Mouse (Mus musculus): ENCODE measurements at regions not wholly inside any gene's neighbourhood (a gene's known extent, or its start where the extent isn't known, plus 50 kb on each side); places are given as distances from the start of the nearest gene placed in this dataset.

DNA sequence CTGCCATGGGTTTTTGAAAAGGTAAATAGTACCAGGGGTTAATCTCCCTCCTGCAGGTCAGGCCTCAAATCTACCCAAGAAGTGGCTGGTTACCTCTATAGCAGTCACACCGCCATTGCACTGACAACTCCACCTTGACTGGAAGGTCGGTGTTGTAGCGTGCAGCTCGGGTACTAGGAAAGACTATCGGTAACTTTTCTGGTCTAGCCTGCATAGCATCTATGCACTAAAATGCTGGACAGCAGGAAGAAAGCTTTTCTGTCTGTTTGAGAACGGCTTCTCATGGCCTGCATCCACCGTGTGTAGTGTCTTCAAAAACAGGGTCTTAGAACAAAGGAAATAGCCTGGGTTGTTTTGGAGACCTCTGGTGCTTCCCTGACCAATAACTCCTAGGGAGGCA is 88.8 kb downstream of the Bms1 start:
- DNase-seq: no peak

DNA sequence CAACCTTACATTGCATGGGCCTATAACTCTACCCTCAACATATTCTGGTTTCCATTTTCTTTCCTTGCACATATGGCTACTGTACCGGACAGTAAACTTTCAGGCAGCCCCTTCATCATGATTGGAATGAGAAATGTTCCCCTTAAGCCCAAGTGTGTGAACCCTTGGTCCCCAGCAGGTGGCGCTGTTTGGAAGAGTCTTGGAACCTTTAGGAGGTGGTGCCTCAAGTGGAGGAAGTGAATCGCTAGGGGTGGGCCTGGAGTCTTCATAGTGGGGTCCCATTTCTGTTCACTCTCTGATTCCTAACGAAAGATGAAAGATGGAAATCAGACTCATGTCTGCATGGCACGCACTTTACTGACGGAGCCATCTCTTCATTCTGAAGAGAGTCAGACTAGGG is 91.8 kb downstream of the Bms1 start:
- DNase-seq: no peak

DNA sequence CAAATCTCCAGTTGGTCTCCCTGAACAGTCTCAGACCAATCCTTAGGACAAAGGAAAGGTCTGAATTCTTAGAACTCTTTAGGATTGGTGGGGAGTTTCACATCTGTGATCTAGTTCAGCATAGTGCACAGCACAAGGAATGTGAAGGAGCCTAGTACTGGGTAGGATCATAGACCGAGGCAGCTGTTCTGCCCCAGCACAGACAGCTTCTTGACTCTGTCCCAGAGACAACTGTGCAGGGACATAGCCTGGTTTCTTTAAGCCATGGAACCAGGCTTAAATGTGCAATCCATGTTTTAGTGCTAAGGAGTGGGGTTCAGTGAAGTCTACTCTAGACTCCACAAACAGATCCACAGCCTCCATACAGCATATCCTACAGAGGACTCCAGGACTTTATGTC is 93.6 kb downstream of the Bms1 start:
- DNase-seq: no peak

DNA sequence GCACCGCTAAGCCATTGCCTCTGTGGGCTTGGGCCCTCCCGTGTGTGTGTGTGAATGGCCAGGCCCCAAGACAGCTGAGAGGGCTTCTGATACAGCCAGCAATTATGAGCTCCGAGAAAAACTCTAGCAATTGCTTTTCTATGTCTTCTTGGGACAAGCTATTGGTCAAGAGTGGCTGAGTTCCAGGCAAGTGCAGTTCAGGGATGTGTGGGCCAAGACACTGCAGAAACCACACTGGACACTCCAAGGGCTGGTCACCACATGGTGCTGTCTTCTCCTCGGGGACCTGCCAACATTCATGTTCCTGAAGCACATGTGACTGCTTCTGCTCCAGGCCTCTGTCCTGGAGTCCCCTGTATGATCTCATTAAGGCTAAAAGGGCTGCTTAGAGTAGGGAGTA is 94.7 kb downstream of the Bms1 start:
- DNase-seq: no peak

DNA sequence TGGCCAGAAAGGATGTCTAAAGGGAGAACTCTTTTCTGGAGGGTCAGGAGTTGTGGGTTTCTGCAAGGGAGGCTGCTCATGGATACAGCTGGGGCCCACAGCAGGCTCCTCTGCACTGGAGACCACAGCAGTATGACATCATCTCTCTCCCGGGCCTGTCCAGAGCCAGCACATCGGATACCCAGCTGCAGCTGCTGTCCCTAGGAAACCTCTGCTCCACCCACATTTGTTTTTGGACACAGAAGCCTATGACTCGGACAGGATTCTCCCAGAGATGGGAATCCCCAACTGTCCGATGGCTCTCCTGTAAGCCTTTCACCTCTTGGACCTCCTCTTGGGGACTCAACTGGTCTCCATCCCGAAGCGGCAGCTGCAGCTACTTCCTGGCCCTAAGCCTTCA is 96.2 kb downstream of the Bms1 start:
- DNase-seq: peak; percentile 24

DNA sequence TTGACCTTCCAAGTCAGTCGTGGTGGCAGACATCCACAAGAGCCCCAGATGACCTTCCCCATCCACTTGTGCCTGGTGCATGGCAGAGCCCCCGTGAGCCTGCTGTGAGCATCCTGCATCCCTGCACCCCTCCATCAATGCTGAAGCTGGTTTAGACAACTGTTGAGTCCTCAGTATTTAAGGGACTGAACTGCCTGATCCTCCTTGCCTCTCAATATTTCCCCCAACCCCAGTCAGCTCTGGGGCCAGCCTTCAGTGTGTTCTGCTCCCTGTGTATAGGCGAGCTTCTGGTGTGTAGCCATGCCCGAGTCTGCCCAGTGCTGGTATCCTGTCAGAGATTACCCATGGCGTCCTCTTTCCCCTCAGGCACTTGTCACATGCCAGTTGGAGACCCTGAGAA is 96.6 kb downstream of the Bms1 start:
- no peak for DNase-seq

DNA sequence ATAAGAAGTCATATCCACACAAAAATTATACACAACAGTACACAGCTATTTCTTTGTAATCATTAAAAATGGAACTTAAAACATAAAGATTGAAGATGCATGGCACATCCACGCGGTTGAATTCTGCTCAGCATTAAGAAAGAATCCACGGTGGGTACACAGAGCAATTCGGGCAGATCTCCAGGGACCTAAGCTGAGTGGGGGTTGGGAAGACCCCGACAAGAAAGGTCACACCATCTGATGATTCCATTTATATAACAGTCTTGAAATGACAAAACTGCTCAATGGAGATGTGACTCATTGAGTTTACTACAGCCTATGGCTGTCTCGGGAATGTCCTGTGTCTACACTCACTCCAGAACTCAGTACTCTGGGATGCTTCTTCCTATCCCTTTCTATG is 97.2 kb downstream of the Bms1 start:
- DNase-seq: no peak

DNA sequence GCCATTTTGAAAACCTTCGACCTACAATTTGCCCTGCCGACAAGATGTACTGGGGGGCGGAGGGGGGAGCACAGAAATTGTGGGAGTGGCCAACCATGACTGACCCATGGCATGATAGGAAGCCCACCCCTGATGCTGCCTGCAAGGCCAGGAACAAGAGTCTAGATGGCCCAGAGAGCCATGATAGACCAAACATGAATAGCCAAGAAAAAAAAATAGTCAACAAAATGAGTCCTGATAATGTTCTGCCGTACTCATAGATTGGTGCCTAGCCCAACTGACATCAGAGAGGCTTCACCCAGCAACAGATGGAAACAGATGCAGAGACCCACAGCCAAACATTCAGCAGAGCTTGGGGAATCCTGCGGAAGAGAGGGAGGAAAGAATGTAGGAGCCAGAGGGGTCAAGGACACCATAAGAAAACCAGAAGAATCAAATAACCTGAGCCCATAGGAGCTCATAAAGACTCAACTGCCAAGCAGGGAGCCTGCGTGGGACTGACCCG is 99.2 kb downstream of the Bms1 start:
- DNase-seq: no peak

DNA sequence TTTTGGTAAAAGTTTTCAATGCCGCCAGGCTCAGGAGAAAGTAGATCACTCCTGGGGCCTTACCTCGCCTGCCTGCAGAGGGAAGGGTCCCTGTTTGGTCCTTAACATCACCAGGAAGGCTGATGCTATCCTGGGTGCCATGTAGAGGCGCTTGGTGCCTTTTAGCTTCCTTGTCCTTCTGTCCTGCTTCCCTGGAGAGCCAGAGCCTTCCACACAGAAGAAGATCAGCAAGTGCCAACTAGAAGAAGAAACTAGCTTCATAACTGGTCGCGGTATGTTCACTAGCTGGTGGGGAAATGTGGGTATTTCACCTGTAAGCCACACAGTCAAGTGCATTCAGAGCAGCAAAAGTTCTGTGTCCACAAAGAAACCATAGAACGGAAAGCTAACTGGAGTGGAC is 103.4 kb downstream of the Bms1 start:
- DNase-seq: no peak

DNA sequence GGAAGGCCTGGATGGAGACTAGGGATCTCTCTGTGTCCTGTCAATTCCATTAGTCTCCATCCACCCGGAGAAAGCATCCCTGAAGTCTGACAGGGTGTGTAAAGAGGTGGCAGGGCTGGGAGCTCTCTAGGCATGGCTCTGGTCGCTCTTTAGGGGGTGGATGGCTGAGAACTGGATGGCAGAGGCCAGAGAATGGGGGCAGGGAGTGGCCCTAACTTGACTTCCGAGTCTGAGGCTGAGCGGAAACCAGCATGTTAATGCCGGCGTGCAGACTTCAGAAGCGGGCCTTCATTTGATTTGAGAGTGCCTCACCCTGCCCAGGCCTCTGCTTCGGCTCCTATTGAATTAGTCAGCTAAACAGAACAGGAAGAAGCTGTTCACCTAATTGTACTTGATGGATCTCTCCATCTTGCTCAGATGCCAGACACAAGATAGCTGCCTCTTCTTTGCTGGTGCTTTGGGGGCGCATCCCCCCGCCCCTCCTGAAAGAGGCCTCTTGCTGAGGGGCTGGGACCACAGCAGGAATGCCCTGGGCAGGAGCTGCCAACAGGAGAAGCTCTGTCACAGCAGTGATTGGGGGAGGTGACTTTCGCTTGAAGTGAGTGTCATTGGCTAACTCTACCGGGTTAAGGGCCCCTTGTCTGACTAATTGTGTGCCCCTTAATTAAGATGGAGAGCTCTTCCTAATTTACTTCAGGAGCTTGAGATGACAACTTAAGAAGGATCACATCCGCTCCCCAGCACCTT is 104.2 kb downstream of the Bms1 start:
- DNase-seq: no peak

DNA sequence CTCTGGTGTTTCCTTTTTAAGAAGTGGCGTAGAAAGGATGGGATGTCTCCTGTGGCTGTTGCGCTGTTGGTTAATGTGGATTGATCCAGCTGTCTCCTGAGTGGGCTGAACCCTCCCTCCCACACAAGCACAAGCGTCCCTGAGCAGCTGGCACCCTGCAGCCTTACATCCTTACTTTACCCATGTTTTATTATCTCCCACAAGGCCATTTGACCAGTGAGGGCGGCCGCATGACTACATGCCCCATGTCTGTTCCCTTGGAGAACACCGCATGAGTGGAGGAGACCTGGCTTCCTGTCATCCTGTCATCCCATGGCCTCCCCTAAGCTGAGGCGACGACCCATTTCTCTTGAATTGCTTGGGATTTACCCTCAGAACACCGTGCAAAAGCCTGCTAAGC is 108.2 kb downstream of the Bms1 start:
- no peak for DNase-seq

DNA sequence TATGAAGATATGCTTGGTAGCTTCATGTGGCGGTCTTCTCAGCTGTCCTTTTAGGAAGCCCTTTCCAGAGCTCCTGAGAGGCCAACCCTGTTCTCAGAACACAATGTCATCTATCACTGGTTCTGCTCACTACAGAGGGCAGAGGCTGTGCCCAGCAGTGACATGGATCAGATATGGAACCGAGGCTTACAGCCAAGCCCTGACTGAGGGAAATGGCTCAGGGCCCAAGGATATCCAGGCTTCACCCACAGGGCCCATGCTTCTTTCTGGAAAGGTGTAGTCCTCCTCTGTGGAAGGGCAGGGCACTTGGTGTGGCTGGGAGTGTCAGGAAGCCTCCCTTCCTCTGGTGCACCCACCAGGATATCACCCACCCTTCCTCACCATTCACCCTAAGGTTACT is 109.4 kb downstream of the Bms1 start:
- DNase-seq: no peak

DNA sequence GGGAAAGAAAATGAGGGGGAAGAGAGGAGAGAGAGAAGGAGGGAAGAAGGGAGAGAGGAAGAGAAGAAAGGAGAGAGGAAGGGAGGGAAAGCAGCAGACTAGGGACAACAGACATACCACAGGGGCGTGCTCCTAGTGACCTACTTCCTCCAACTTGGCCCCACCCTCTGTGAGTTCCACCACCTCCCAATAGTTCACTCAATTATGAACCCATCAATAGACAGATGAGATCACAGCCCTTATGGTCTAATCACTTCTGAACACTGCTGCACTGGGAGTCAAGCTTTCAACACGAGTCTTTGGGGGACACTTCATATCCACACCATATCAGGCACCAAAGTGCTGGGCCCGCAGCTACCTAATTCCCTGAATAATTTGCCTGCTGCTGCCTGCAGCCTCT is 110.7 kb downstream of the Bms1 start:
- no peak for DNase-seq

DNA sequence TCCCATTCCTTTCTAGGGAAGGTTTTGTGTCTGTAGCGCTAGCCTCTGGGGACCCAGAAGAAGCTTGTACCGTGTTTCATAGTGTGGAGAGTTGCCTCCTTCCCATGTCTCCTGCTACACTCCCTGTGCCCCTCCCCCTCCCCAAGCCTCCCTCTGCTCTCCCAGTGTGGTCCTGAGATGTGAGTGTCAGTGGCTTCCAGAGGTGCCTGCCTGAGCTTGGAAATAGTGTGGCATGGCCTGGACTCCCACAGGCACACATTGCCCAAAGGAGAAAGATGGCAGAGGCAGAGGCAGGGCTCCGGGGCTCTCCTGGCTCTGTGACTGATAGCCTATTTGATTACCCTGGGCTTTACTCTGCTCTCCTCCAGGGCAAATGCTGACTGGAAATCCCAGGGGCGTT is 110.0 kb upstream of the Ret start:
- no peak for DNase-seq

DNA sequence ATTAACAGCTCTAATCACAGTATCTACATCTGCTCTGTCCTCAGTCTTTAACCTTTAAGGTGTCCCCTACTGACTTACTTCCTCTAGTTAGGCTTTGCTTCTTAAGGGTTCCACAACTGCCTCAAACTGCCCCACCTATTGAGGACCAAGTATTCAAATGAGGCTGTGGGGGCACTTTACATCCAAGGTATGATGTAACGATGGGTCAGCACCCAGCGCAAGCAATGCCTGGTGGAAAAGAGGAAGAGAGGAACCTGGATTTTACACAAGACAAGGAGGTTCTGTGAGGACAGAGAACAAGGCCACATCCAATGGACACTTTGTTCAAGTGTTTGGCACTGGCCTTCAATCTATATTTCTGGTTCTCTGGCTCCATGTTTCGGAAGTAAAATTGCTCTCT is 107.7 kb upstream of the Ret start:
- DNase-seq: no peak

DNA sequence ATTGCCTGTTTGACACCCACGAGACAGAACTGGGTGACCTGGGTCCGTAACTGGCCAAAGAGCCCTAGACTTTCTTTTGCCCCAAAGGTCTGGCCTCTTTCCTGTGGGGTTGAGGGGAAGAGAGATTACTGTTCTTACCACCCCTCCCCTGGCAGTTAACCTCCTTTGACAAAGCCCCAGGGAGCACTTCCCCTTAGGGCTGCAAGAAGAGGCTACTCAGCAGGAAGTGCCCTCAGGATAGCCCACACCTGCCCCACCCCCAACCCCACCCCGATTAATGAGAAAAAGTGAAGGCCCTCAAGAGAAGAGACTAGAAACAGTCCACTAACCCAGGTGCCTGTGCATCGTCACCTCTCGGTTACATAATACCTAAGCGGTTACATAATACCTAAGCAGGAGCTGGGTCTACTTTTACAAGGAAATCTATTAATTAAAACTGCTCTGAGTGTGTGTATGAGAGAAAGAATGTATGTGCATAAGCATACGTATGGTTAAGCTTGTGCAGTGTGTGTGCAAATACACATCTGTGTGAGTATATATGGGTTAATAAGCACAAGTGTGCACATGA is 105.3 kb upstream of the Ret start:
- no peak for DNase-seq

DNA sequence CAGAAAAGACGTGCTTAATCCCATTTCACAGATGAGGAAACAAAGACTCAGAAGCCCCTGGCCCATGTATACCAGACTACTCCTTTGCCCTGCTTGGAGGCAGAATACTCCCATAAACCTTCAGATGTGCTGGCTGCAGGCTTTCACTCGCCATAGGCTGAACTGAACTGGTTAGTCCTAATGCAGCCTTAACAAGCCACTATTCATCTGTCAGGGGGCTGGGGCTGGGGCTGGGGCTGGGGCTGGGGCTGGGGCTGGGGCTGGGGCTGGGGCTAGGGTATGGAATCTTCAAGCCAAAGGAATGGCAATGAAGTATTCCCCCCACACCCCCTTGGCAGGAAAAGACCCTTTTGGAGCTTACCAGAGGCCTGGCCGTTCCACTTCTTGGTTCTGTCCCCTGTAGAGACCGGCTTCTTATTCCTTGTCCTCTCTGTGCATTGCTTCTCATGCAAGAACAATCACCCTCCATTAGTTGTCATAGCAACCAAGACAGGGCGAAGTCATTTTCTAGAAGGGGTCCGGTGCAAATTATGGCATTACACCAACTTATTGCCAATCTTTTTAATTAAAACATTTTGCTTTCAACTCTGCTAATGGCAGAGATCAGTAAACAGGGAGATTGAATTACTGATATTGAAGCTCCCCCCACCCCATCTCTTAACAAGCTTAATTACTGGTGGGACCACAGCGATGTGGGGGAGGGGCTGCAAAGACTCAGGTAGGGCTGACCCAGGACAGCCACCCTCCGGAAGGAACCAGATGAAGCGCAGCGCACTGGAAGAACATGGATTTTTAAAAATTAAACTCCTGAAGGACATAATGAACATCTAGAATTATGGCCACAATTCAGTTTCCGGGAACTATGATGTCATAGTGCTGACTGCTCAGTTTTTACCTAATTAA is 104.6 kb upstream of the Ret start:
- DNase-seq: no peak

DNA sequence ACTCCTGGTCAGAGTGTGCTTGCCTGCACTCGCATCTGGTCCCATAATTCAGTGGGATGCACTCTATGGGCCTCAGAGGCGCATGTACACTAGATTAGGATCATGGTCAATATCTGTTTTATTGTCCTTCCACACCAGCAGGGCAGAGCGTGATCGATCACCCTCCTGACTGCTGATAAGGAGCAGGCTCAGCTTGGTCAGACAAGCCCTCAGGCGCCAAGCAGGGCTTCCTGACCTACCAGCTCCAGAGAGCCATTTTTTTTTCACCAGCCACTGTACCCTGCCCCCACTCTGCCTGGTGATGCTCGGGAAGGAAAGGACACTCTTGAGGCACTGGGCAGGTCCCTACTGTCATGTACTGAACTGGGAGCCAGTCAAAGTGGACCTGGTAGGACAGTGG is 103.3 kb upstream of the Ret start:
- DNase-seq: no peak

DNA sequence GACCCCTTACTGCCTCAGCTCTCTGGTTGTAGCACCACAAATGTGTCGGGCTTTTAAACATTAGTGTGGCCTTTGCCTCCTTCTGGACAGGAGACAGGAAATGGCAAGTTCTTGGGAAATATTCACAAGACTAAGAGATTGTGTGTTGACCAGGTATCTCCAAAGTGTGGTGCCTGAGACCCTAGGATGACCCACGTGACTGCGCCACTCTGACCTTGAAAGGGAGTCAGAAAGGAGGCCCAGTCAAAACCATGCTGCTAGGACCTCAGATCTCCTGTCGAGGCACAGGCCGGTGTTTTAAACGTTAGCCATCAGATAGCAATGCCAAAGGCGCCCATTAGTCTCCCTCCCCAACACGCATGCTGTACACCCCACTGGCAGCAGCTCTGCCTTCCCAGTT is 100.1 kb upstream of the Ret start:
- no peak for DNase-seq

DNA sequence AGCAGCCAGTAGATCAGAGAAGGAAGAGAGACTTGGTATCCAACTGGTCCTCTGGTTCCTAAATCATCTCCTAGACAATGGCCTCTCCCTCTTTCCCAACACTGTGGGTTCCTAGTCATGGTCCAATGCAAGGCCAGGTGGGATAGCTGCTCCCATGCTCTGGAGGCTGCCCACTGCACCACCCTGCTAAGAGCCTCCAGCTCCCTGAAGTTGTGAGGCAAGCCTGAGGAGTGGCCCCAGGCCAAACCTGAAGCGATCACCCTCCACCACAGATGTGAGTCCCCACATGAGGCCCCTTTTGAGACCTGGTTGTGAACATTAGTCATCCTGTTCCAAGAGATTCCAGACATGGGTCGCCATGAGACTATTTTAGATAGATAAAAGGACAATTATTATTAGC is 96.5 kb upstream of the Ret start:
- DNase-seq: no peak

DNA sequence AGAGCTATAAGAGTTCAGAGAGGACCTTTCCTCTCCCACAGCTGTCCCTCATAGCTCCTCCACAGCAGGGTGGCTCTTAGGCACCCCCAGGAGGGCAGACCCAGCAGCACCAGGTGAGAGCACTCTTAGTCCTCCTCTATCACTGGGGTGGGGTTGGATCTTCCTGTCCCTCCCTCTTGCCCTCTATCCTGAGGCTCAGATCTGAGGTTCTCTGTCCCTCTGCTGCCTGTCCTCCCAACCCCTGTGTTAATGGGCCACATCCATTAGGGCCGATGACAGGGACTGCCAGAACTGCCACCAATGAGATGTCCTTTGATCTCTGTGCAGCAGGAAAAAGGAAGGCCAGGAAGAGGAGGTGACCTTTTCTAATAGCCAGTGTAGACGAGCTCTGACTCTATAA is 95.4 kb upstream of the Ret start:
- no peak for DNase-seq

DNA sequence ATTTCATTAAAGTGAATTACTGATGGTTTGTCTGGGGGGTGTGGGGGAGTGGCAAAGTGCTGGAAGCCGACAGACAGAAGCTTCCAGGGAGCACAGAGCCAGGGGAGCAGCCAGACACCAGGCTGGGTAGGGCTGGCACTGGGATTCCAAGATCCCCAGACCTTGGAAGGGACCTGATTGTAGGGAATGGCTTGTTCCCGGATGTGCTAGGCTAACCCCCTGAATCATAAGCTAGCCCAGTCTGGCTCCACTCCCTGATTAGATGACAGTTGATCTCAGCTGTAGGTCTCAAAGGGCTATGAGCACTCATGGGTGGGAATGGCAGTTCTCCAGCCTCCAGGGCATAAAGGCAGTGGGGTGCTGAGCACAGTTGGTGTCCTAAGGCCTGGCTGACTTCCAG is 94.8 kb upstream of the Ret start:
- no peak for DNase-seq

DNA sequence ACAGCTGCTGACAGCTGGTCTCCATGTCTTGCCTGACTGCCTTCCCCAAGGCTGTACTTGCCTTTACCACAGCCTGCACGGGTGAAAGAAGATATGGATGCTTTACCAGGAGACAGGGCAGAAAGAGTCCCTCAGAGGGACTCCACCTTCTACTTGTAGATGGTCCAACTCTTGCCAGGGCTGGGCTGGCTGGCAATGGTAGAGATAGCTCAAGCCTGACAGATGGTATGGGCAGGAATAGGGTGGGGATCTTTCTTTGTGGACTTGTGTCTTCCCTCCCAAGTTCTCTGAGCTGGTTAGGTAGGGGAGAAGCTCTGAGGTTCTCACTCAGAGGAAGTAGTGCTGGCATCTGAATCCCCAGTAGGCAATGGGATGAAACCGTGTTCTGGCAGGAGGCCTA is 93.9 kb upstream of the Ret start:
- DNase-seq: no peak

DNA sequence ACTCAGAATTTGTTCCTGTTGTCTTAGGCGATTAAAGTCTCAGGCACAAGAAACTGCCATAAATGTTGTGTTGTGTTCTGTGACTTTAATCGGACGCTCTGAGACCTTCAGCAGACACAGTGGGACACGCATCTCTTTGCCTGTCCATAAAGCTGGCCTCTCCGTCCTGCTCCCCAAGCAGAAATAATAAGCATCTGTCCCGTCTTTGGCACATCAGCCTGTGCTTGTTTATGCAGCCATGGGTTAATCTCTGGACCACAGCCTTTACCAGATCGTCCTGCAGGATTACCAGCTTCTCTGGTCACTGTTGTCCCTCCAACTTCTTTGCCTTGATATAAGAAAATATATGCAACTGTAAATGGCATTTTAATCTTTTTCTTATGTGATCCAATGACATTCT is 87.7 kb upstream of the Ret start:
- DNase-seq: no peak
